Comparison of ENCODE assay signal across 8 mouse cellular contexts in the genomic region with DNA sequence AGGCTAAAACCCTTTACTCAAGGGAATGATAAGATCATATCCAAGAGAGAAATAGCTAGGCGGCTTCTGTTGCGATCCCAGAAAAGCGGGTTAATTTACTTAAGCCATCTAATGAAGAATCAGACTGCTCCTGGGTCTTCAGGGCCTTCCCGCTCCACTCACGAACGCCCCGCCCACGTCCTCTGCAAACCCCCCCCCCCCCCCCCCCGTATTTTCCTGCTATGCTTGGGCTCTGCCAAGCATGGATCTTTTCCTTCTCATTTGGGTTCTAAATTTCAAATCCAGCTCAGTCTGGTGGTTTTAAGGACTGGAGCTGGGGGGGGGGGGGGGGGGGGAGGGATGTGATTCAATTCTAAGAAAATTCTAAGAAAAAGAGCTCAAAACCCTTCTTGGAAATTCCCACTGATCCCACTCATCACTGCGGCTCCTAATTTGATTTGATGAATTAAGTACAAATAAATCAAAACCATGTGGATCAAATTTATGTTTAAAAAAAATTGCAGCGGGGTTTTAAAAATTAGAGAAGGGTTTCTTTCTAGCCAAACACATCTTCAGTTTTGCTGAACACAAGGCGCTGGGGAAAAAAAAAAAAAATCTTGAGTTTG.
DNase-seq lines count a peak whose midpoint lies in the region; ATAC-seq lines count a peak whose summit lies in the region.

No protein-coding gene starts in this region.

- peak overlapping the region; percentile 51 for H3K4me2 ChIP-seq in lung, embryonic 16.5 days (ENCODE audit: low read depth, low read length)
- 0 out of 2 replicates have a peak overlapping the region, but pooled peaks have one; percentile 37 for H3K4me2 ChIP-seq in neural tube, embryonic 15.5 days

- WGBS in lung, embryonic 16.5 days = 13% methylated on average over 12 of the region's 12 CpGs
- 34% methylated on average over 11 of the region's 12 CpGs for WGBS in neural tube, embryonic 15.5 days

- H3K4me3 ChIP-seq in lung, embryonic 16.5 days (ENCODE audit: low read length) = peak overlapping the region; percentile 13
- H3K4me3 ChIP-seq in neural tube, embryonic 15.5 days (replicated peaks) = no peak overlapping the region

- no peaks in the 10 kb centered on the region for H3K9me3 ChIP-seq in lung, embryonic 16.5 days (ENCODE audit: control insufficient read depth, low read length)
- H3K9me3 ChIP-seq in neural tube, embryonic 15.5 days (replicated peaks) = no peaks in the 10 kb centered on the region

- no peaks in the 10 kb centered on the region for H3K27me3 ChIP-seq in lung, embryonic 16.5 days (ENCODE audit: control insufficient read depth, insufficient read depth, low read depth, low read length)
- H3K27me3 ChIP-seq in neural tube, embryonic 15.5 days (replicated peaks) = no peaks in the 10 kb centered on the region

- no peak for ATAC-seq in lung, embryonic 16.5 days (ENCODE audit: low read depth)
- ATAC-seq in neural tube, embryonic 15.5 days (ENCODE audit: low FRiP score) = no peak

- peak; percentile 35 to 42 for DNase-seq in cerebellum, postnatal 10 days
- DNase-seq in cerebellum, adult 8-10 months = no peak
- no peak for DNase-seq in lung, postnatal 25 days (ENCODE audit: low spot score)
- peak; percentile 20 for DNase-seq in heart, postnatal 4 days
- DNase-seq in frontal cortex, postnatal 14 days (ENCODE audit: low spot score in 2 of 2) = no peak
- DNase-seq in spleen, adult 12 weeks (ENCODE audit: low spot score) = no peak

- peaks cover 31% of the 10 kb centered on the region for H3K4me1 ChIP-seq in lung, embryonic 16.5 days (replicated peaks; ENCODE audit: control insufficient read depth, insufficient read depth, low read length)
- H3K4me1 ChIP-seq in neural tube, embryonic 15.5 days = peaks cover 31% of the 10 kb centered on the region

- H3K36me3 ChIP-seq in lung, embryonic 16.5 days (ENCODE audit: control insufficient read depth, insufficient read depth, low read length) = no peaks in the 10 kb centered on the region
- 0 out of 2 replicates have a peak, but pooled peaks cover 5% of the 10 kb centered on the region for H3K36me3 ChIP-seq in neural tube, embryonic 15.5 days

- H3K9ac ChIP-seq in lung, embryonic 16.5 days (ENCODE audit: low read length) = peak overlapping the region; percentile 13; the same call in 1 of the 2 replicates
- no peak overlapping the region for H3K9ac ChIP-seq in neural tube, embryonic 15.5 days (replicated peaks)

- peak overlapping the region; percentile 98 for H3K27ac ChIP-seq in lung, embryonic 16.5 days (ENCODE audit: low read length)
- H3K27ac ChIP-seq in neural tube, embryonic 15.5 days (replicated peaks) = peak overlapping the region; percentile 84

Comparison
In these comparisons a context has a peak if more than half of its experiments do, and no peak if none do; other contexts are left out.
1. DNase-seq: peak in cerebellum, postnatal 10 days (2 of 2) and heart, postnatal 4 days (single experiment); none in cerebellum, adult 8-10 months (single experiment), lung, postnatal 25 days (single experiment), frontal cortex, postnatal 14 days (0 of 2) and spleen, adult 12 weeks (single experiment).